ENCODE assay signal across 8 mouse cellular contexts in the genomic region with DNA sequence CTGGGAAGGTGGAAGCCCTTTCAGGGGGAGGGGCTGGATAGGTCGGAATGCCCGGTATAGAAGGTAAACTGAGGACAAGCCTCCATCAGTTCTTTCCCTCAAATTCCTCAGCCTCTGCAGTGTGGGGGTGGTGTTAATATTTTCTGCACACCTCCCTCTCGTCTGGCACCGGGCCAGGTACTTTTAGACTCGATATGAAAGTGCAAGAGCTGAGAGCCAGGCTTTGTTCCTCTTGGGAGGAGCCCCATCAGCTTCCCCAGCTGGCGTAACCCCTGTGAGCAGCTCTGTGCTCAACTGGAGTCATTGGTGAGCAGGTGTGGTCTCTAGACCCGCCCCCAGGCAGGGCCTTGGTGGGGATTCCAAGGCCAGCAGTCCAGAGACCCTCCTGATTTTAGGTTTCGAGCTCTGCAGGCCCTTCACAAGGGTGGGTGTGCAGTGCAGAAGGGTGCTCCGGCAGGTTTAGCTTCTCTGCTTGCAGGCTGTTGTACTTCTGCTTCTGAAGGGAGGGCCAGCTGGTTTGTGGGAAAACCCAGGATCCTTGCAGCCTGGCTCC. TPM values are rescaled to one million over a fixed set of nuclear protein-coding genes. Genes with fewer than 3 reads are reported as not detected.
DNase-seq lines count a peak whose midpoint lies in the region; ATAC-seq and TF ChIP-seq lines count a peak whose summit lies in the region.

No protein-coding gene starts in this region.

- intact Hi-C loops in left cerebral cortex, adult 2 months (cut with DNase I) = loop anchor here (1.0 to 5.0 kb wide), 2 partner anchors 16 to 240 kb away; a partner anchor contains a TSS

- peaks cover 10% of the 10 kb centered on the region for H3K36me3 ChIP-seq in embryonic facial prominence, embryonic 14.5 days (ENCODE audit: control insufficient read depth, insufficient read depth, low read length)
- peaks cover 17% of the 10 kb centered on the region for H3K36me3 ChIP-seq in hindbrain, embryonic 13.5 days
- H3K36me3 ChIP-seq in megakaryocyte, embryonic 14.5 days (replicated peaks; ENCODE audit: low read length) = no peaks in the 10 kb centered on the region

- H3K9ac ChIP-seq in embryonic facial prominence, embryonic 14.5 days (ENCODE audit: low read depth, low read length) = peak overlapping the region; percentile 44; the same call in 1 of the 2 replicates
- peak overlapping the region; percentile 60 for H3K9ac ChIP-seq in hindbrain, embryonic 13.5 days

- H3K4me3 ChIP-seq in embryonic facial prominence, embryonic 14.5 days (ENCODE audit: low read depth, low read length) = no peak overlapping the region
- H3K4me3 ChIP-seq in hindbrain, embryonic 13.5 days = peak overlapping the region; percentile 20
- H3K4me3 ChIP-seq in left cerebral cortex, adult 2 months = peak overlapping the region; percentile 39
- H3K4me3 ChIP-seq in megakaryocyte, embryonic 14.5 days (replicated peaks) = peak overlapping the region; percentile 67

- no peaks in the 10 kb centered on the region for H3K27me3 ChIP-seq in embryonic facial prominence, embryonic 14.5 days (replicated peaks; ENCODE audit: control insufficient read depth, insufficient read depth, low read length)
- H3K27me3 ChIP-seq in hindbrain, embryonic 13.5 days = 0 out of 2 replicates have a peak, but pooled peaks cover under 1% of the 10 kb centered on the region
- peaks cover 93% of the 10 kb centered on the region for H3K27me3 ChIP-seq in megakaryocyte, embryonic 14.5 days (replicated peaks)

- no peak for TF ChIP-seq CTCF in left cerebral cortex, adult 2 months (IDR thresholded peaks at IDR 0.05)

- H3K4me2 ChIP-seq in embryonic facial prominence, embryonic 14.5 days (ENCODE audit: low read depth, low read length) = peak overlapping the region; percentile 52
- H3K4me2 ChIP-seq in hindbrain, embryonic 13.5 days = peak overlapping the region; percentile 47

- peak; percentile 67; the same call in 1 of the 2 replicates for ATAC-seq in embryonic facial prominence, embryonic 14.5 days (ENCODE audit: low read depth)
- peak; percentile 34; the same call in 1 of the 2 replicates for ATAC-seq in hindbrain, embryonic 13.5 days (ENCODE audit: low FRiP score)

- no peaks in the 10 kb centered on the region for H3K9me3 ChIP-seq in embryonic facial prominence, embryonic 14.5 days (ENCODE audit: control insufficient read depth, low read length)
- no peaks in the 10 kb centered on the region for H3K9me3 ChIP-seq in hindbrain, embryonic 13.5 days
- no peaks in the 10 kb centered on the region for H3K9me3 ChIP-seq in megakaryocyte, embryonic 14.5 days

- DNase-seq in retina, postnatal 1 day = peak; percentile 32
- DNase-seq in retina, embryonic 14.5 days (ENCODE audit: low spot score) = no peak
- peak; percentile 72 for DNase-seq in embryonic facial prominence, embryonic 14.5 days (ENCODE audit: low spot score)
- peak; percentile 67 to 79 for DNase-seq in left cerebral cortex, adult 2 months (ENCODE audit: extremely low spot score in 1 of 2, low spot score in 2 of 2)
- DNase-seq in spleen, postnatal 14 days (ENCODE audit: low spot score in 2 of 2) = peak; percentile 29 to 54
- DNase-seq in ovary, postnatal 14 days (ENCODE audit: low spot score) = no peak

- 17% methylated on average over 9 of the region's 9 CpGs for WGBS in embryonic facial prominence, embryonic 14.5 days
- 30% methylated on average over 9 of the region's 9 CpGs for WGBS in hindbrain, embryonic 13.5 days

- no peak overlapping the region for H3K27ac ChIP-seq in embryonic facial prominence, embryonic 14.5 days (replicated peaks; ENCODE audit: low read depth, low read length)
- no peak overlapping the region for H3K27ac ChIP-seq in hindbrain, embryonic 13.5 days
- H3K27ac ChIP-seq in left cerebral cortex, adult 2 months = peak overlapping the region; percentile 68

- H3K4me1 ChIP-seq in embryonic facial prominence, embryonic 14.5 days (ENCODE audit: control insufficient read depth, insufficient read depth, low read length) = peaks cover 8% of the 10 kb centered on the region; the same call in 1 of the 2 replicates
- H3K4me1 ChIP-seq in hindbrain, embryonic 13.5 days (replicated peaks) = peaks cover 38% of the 10 kb centered on the region
- H3K4me1 ChIP-seq in megakaryocyte, embryonic 14.5 days = peaks cover 28% of the 10 kb centered on the region

RNA-seq across cellular contexts. Expression of a gene that starts 4.7 kb away (rescaled TPM):
- 2.4 TPM in 2 replicates for polyA plus RNA-seq in embryonic facial prominence, embryonic 14.5 days (2014; fragmentation: Nextera tagmentation; extraction: Ambion mirVana)
- 7.6 and 8.0 TPM in 2 replicates for polyA plus RNA-seq in hindbrain, embryonic 13.5 days (2015; fragmentation: Nextera tagmentation; extraction: Ambion mirVana)
- 100 to 1,000 TPM; 238 to 254 TPM for total RNA-seq in left cerebral cortex, adult 2 months (2021)
- polyA plus RNA-seq in megakaryocyte, embryonic 14.5 days (2012; ENCODE audit: insufficient read depth, low replicate concordance) = 0.09 TPM in 1 of 2 replicates, not detected in the other

RNA-seq across cellular contexts. Expression of a gene that starts 15.9 kb away (rescaled TPM):
- polyA plus RNA-seq in embryonic facial prominence, embryonic 14.5 days (2014; fragmentation: Nextera tagmentation; extraction: Ambion mirVana) = 0.13 and 0.19 TPM in 2 replicates
- 0.18 and 0.27 TPM in 2 replicates for polyA plus RNA-seq in hindbrain, embryonic 13.5 days (2015; fragmentation: Nextera tagmentation; extraction: Ambion mirVana)
- 10 to 100 TPM; 52.1 to 74.9 TPM for total RNA-seq in left cerebral cortex, adult 2 months (2021)
- polyA plus RNA-seq in megakaryocyte, embryonic 14.5 days (2012; ENCODE audit: insufficient read depth, low replicate concordance) = not detected in 2 replicates

RNA-seq across cellular contexts. Expression of a gene that starts 43.3 kb away (rescaled TPM):
- polyA plus RNA-seq in embryonic facial prominence, embryonic 14.5 days (2014; fragmentation: Nextera tagmentation; extraction: Ambion mirVana) = 0.21 and 0.50 TPM in 2 replicates
- 0.12 and 0.26 TPM in 2 replicates for polyA plus RNA-seq in hindbrain, embryonic 13.5 days (2015; fragmentation: Nextera tagmentation; extraction: Ambion mirVana)
- under 1 TPM; 0.41 to 0.98 TPM for total RNA-seq in left cerebral cortex, adult 2 months (2021)
- polyA plus RNA-seq in megakaryocyte, embryonic 14.5 days (2012; ENCODE audit: insufficient read depth, low replicate concordance) = 0.40 TPM in 1 of 2 replicates, not detected in the other

RNA-seq across cellular contexts. Expression of a gene that starts 59.5 kb away (rescaled TPM):
- polyA plus RNA-seq in embryonic facial prominence, embryonic 14.5 days (2014; fragmentation: Nextera tagmentation; extraction: Ambion mirVana) = 0.81 and 1.0 TPM in 2 replicates
- 0.09 TPM in 1 of 2 replicates, not detected in the other for polyA plus RNA-seq in hindbrain, embryonic 13.5 days (2015; fragmentation: Nextera tagmentation; extraction: Ambion mirVana)
- under 1 TPM; 0.63 to 0.75 TPM for total RNA-seq in left cerebral cortex, adult 2 months (2021)
- polyA plus RNA-seq in megakaryocyte, embryonic 14.5 days (2012; ENCODE audit: insufficient read depth, low replicate concordance) = 0.13 TPM in 1 of 2 replicates, not detected in the other

Comparison
In these comparisons a context has a peak if more than half of its experiments do, and no peak if none do; other contexts are left out.
1. DNase-seq: peak in retina, postnatal 1 day (single experiment), embryonic facial prominence, embryonic 14.5 days (single experiment), left cerebral cortex, adult 2 months (2 of 2) and spleen, postnatal 14 days (2 of 2); none in retina, embryonic 14.5 days (single experiment) and ovary, postnatal 14 days (single experiment).